Mouse (Mus musculus) small intestine, adult 2 months (tissue): ENCODE measurements at regions not wholly inside any gene's neighbourhood (a gene's known extent, or its start where the extent isn't known, plus 50 kb on each side); places are given as distances from the start of the nearest gene placed in this dataset.

Experiments used
- H3K27ac ChIP-seq: fragments of 200-500 bp; 2 replicates; pipeline ENCODE4 v1.5.1; 2012; ENCODE audit warnings: low read depth, low read length, control low read depth, inconsistent platforms; ENCODE audit not compliant: insufficient read depth
- H3K27me3 ChIP-seq: fragments of 200-500 bp; 2 replicates; pipeline ENCODE4 v1.6.1; 2012; ENCODE audit warnings: mild to moderate bottlenecking, moderate library complexity, low read length, inconsistent platforms; ENCODE audit not compliant: control insufficient read depth, insufficient read depth
- H3K36me3 ChIP-seq: fragments of 200-500 bp; 2 replicates; pipeline ENCODE4 v1.6.1; 2012; ENCODE audit warnings: mild to moderate bottlenecking, low read length, control low read depth, inconsistent platforms; ENCODE audit not compliant: control insufficient read depth, insufficient read depth
- H3K4me1 ChIP-seq: fragments of 200-500 bp; 2 replicates; pipeline ENCODE4 v1.6.1; 2012; ENCODE audit warnings: low read length, inconsistent platforms, mixed read lengths; ENCODE audit not compliant: control insufficient read depth, insufficient read depth, insufficient read length
- H3K4me3 ChIP-seq: fragments of 200-500 bp; 2 replicates; pipeline ENCODE4 v1.5.1; 2012; ENCODE audit warnings: low read depth, mild to moderate bottlenecking, control low read depth, inconsistent platforms, low read length, moderate library complexity
- CTCF ChIP-seq: fragments of 200-500 bp; IDR thresholded peaks from 2 replicates; pipeline ENCODE4 v1.5.1; 2012; ENCODE audit warnings: low read depth, mild to moderate bottlenecking, control low read depth, inconsistent platforms, low read length, moderate library complexity, mixed read lengths; ENCODE audit not compliant: insufficient replicate concordance, insufficient read length; ENCODE audit errors: extremely low read depth
- POLR2A ChIP-seq: fragments of 200-500 bp; IDR thresholded peaks from 2 replicates; pipeline ENCODE4 v1.6.1; 2012; ENCODE audit warnings: low read depth, mild to moderate bottlenecking, control low read depth, inconsistent platforms, low read length, moderate library complexity
- WGBS: fragments of 180-500 bp; shearing (Covaris S2); methylation state at CpG from one replicate; pipeline ENCODE4 v1.1.7; 2018; 5-methylcytosine and 5-hydroxymethylcytosine counted together

- no peak overlapping the region for H3K27ac ChIP-seq
- H3K36me3 ChIP-seq = no peaks in the 10 kb centered on the region
- H3K27me3 ChIP-seq = no peaks in the 10 kb centered on the region
- H3K4me3 ChIP-seq = no peak overlapping the region
- H3K4me1 ChIP-seq = no peaks in the 10 kb centered on the region
- no peak for TF ChIP-seq CTCF
- no peak for TF ChIP-seq POLR2A
Observed at GRCm38 (mm10) chr11:48133335-48133734, 144.6 kb upstream of the Sgcd start.

GRCm38 (mm10) chr11:48098063-48098462, 109.3 kb upstream of the Sgcd start:
- WGBS = 86% methylated on average over 3 of the region's 3 CpGs
- TF ChIP-seq CTCF (no peak), POLR2A (no peak)
- no peaks in the 10 kb centered on the region for H3K4me1 ChIP-seq

GRCm38 (mm10) chr11:48097455-48097854, 108.7 kb upstream of the Sgcd start:
- Histone ChIP-seq H3K36me3 (no peaks in the 10 kb centered on the region), H3K4me3 (no peak overlapping the region), H3K27ac (no peak overlapping the region), H3K4me1 (no peaks in the 10 kb centered on the region), H3K27me3 (no peaks in the 10 kb centered on the region)
- 82% methylated on average over 6 of the region's 6 CpGs for WGBS
- TF ChIP-seq POLR2A = no peak
- no peak for TF ChIP-seq CTCF

More at GRCm38 (mm10) chr11:48098063-48098462, 109.3 kb upstream of the Sgcd start:
- H3K27me3 ChIP-seq = no peaks in the 10 kb centered on the region
- H3K4me3 ChIP-seq = no peak overlapping the region
- H3K27ac ChIP-seq = no peak overlapping the region
- no peaks in the 10 kb centered on the region for H3K36me3 ChIP-seq

GRCm38 (mm10) chr11:48067072-48067471, 78.3 kb upstream of the Sgcd start:
- Histone ChIP-seq H3K4me3 (no peak overlapping the region), H3K27ac (no peak overlapping the region), H3K27me3 (no peaks in the 10 kb centered on the region), H3K36me3 (no peaks in the 10 kb centered on the region), H3K4me1 (no peaks in the 10 kb centered on the region)
- 67% methylated on average over 3 of the region's 3 CpGs for WGBS
- TF ChIP-seq CTCF = no peak
- TF ChIP-seq POLR2A = no peak

GRCm38 (mm10) chr11:48063719-48064118, 75.0 kb upstream of the Sgcd start:
- WGBS = 73% methylated on average over 9 of the region's 9 CpGs
- Histone ChIP-seq H3K4me1 (no peaks in the 10 kb centered on the region), H3K36me3 (no peaks in the 10 kb centered on the region), H3K27ac (no peak overlapping the region), H3K27me3 (no peaks in the 10 kb centered on the region), H3K4me3 (no peak overlapping the region)
- no peak for TF ChIP-seq CTCF
- TF ChIP-seq POLR2A = no peak

- no peak for TF ChIP-seq POLR2A
- TF ChIP-seq CTCF = no peak
- no peak overlapping the region for H3K27ac ChIP-seq
- H3K4me3 ChIP-seq = no peak overlapping the region
- no peaks in the 10 kb centered on the region for H3K36me3 ChIP-seq
- H3K4me1 ChIP-seq = no peaks in the 10 kb centered on the region
- no peaks in the 10 kb centered on the region for H3K27me3 ChIP-seq
Observed at GRCm38 (mm10) chr11:48061501-48061900, 72.7 kb upstream of the Sgcd start.

GRCm38 (mm10) chr11:48051156-48051866, 62.5 kb upstream of the Sgcd start:
- WGBS = 85% methylated on average over 3 of the region's 3 CpGs

More at GRCm38 (mm10) chr11:48051156-48051866, 62.5 kb upstream of the Sgcd start:
- Histone ChIP-seq H3K27ac (no peak overlapping the region), H3K4me1 (no peaks in the 10 kb centered on the region), H3K27me3 (no peaks in the 10 kb centered on the region), H3K4me3 (no peak overlapping the region), H3K36me3 (no peaks in the 10 kb centered on the region)
- TF ChIP-seq POLR2A = no peak
- TF ChIP-seq CTCF = no peak
